Mouse (Mus musculus): ENCODE measurements at regions not wholly inside any gene's neighbourhood (a gene's known extent, or its start where the extent isn't known, plus 50 kb on each side); places are given as distances from the start of the nearest gene placed in this dataset.

DNA sequence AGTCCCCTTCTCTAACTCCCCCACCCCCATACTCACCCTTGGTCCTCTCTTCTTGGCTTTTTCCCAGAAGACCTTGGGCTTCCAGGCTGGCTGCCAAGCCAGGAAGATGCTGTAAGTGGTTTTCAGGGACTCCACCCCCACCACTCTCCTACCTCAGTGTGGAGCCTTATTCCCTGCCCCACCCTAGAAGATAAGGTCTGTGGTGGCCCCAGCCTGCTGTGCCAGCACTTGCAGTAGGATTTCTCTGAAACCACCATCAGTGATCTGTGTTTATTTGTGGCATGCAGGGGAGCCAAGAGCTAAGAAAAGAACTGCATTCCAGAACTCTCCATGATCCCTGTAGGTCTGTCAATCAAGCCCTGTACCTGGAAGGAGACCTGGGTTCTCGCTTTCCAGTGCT is 346.4 kb upstream of the Tnp1 start:
- H3K4me3 ChIP-seq (ENCODE audit: low read depth, low read length), result no peak overlapping the region
- WGBS, result 84% methylated on average over 1 of the region's 1 CpGs
- ATAC-seq (ENCODE audit: insufficient number of reproducible peaks, low FRiP score, low TSS enrichment, low read depth) (no peak), DNase-seq (ENCODE audit: low spot score) (no peak)
- peaks cover 18% of the 10 kb centered on the region for H3K4me1 ChIP-seq (ENCODE audit: control insufficient read depth, insufficient read depth, low read length)
- H3K4me2 ChIP-seq (ENCODE audit: low read depth, severe bottlenecking), result no peak overlapping the region
- H3K9me3 ChIP-seq (ENCODE audit: control insufficient read depth, low read length), result no peaks in the 10 kb centered on the region
- H3K27ac ChIP-seq (replicated peaks; ENCODE audit: low read depth, low read length), result no peak overlapping the region
- no peaks in the 10 kb centered on the region for H3K36me3 ChIP-seq (ENCODE audit: control insufficient read depth, insufficient read depth, low read length)
- no peaks in the 10 kb centered on the region for H3K27me3 ChIP-seq (ENCODE audit: control insufficient read depth, insufficient read depth, low read length)
- H3K9ac ChIP-seq (ENCODE audit: low read length), result no peak overlapping the region

DNA sequence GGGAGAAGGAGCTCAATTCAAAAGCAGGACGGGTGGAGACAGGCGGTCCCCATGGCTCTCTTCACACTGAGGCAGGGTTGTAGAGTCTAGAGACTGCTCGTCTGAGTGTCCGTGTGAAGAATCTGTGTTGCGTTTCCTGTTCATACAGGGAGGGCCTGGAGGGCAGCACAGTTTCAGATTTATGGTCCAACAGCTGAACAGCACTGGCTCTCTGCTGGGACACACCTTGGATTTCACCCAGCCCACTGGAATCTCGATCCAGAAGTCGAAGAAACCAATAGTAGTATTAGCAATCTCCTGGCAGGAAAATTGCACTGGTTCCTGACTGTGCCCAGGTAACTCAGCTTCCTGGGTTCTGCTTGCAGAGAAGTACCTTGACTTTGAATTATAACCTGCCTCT is 345.6 kb upstream of the Tnp1 start:
- H3K4me2 ChIP-seq (ENCODE audit: low read depth, severe bottlenecking), result no peak overlapping the region
- DNase-seq (ENCODE audit: low spot score) (no peak), ATAC-seq (ENCODE audit: insufficient number of reproducible peaks, low FRiP score, low TSS enrichment, low read depth) (no peak)
- no peaks in the 10 kb centered on the region for H3K36me3 ChIP-seq (ENCODE audit: control insufficient read depth, insufficient read depth, low read length)
- no peaks in the 10 kb centered on the region for H3K27me3 ChIP-seq (ENCODE audit: control insufficient read depth, insufficient read depth, low read length)
- no peak overlapping the region for H3K4me3 ChIP-seq (ENCODE audit: low read depth, low read length)
- 59% methylated on average over 7 of the region's 7 CpGs for WGBS
- H3K9ac ChIP-seq (ENCODE audit: low read length), result no peak overlapping the region
- peaks cover 18% of the 10 kb centered on the region for H3K4me1 ChIP-seq (ENCODE audit: control insufficient read depth, insufficient read depth, low read length)
- H3K9me3 ChIP-seq (ENCODE audit: control insufficient read depth, low read length), result no peaks in the 10 kb centered on the region
- no peak overlapping the region for H3K27ac ChIP-seq (replicated peaks; ENCODE audit: low read depth, low read length)

DNA sequence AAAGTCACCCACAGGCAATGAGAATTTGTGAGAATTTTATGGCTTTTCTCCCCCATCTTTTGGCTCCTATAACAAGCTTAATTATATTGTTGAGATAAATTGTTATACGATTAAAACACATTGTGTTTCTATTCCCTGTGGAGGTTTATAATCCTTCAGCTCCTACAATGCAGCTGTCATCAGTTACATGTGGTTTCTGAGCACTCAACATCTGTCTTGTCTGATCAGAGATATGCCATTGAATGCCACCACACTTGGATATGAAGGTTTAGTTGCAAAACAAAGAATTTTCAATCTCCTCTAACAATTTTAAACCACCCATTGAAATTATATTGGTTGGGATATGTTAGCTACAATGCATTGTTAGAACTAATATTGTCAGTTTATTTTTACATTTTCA is 338.7 kb upstream of the Tnp1 start:
- no peaks in the 10 kb centered on the region for H3K4me1 ChIP-seq (ENCODE audit: control insufficient read depth, insufficient read depth, low read length)
- H3K27me3 ChIP-seq (ENCODE audit: control insufficient read depth, insufficient read depth, low read length), result no peaks in the 10 kb centered on the region
- DNase-seq (ENCODE audit: low spot score) (no peak), ATAC-seq (ENCODE audit: insufficient number of reproducible peaks, low FRiP score, low TSS enrichment, low read depth) (no peak)
- H3K9ac ChIP-seq (ENCODE audit: low read length), result no peak overlapping the region
- no peak overlapping the region for H3K4me3 ChIP-seq (ENCODE audit: low read depth, low read length)
- no peaks in the 10 kb centered on the region for H3K9me3 ChIP-seq (ENCODE audit: control insufficient read depth, low read length)
- no peaks in the 10 kb centered on the region for H3K36me3 ChIP-seq (ENCODE audit: control insufficient read depth, insufficient read depth, low read length)
- H3K4me2 ChIP-seq (ENCODE audit: low read depth, severe bottlenecking), result no peak overlapping the region
- H3K27ac ChIP-seq (replicated peaks; ENCODE audit: low read depth, low read length), result no peak overlapping the region
- 89% methylated on average over 1 of the region's 1 CpGs for WGBS

DNA sequence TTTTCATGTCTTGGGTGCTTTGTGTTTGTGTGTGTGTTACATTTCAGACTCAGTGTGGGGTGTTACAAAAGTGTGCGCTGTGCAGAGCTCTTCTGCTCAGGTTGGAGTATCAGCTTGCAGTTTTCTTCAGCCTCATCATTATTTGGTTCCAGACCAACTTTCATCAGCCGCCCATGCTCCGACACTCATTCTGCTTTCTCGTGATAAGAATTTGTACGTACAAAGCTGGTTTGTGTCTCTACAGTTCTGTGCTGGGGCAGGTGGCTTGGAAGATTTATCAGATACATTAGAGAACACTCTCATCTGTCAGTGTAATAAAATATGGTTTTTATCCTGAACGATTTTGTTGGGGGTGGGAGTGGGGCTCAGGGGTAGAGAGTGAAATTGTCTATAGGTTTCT is 332.8 kb upstream of the Tnp1 start:
- H3K27ac ChIP-seq (replicated peaks; ENCODE audit: low read depth, low read length), result no peak overlapping the region
- DNase-seq (ENCODE audit: low spot score) (no peak), ATAC-seq (ENCODE audit: insufficient number of reproducible peaks, low FRiP score, low TSS enrichment, low read depth) (no peak)
- 72% methylated on average over 6 of the region's 6 CpGs for WGBS
- no peaks in the 10 kb centered on the region for H3K27me3 ChIP-seq (ENCODE audit: control insufficient read depth, insufficient read depth, low read length)
- no peaks in the 10 kb centered on the region for H3K4me1 ChIP-seq (ENCODE audit: control insufficient read depth, insufficient read depth, low read length)
- H3K9me3 ChIP-seq (ENCODE audit: control insufficient read depth, low read length), result no peaks in the 10 kb centered on the region
- no peak overlapping the region for H3K9ac ChIP-seq (ENCODE audit: low read length)
- no peak overlapping the region for H3K4me3 ChIP-seq (ENCODE audit: low read depth, low read length)
- H3K4me2 ChIP-seq (ENCODE audit: low read depth, severe bottlenecking), result no peak overlapping the region
- no peaks in the 10 kb centered on the region for H3K36me3 ChIP-seq (ENCODE audit: control insufficient read depth, insufficient read depth, low read length)

GRCm38 (mm10) chr1:73344587-73344986 is 328.9 kb upstream of the Tnp1 start:
- ATAC-seq (ENCODE audit: insufficient number of reproducible peaks, low FRiP score, low TSS enrichment, low read depth), result no peak
- Histone ChIP-seq H3K27me3 (ENCODE audit: control insufficient read depth, insufficient read depth, low read length) (no peaks in the 10 kb centered on the region), H3K9ac (ENCODE audit: low read length) (no peak overlapping the region), H3K9me3 (ENCODE audit: control insufficient read depth, low read length) (no peaks in the 10 kb centered on the region), H3K4me1 (ENCODE audit: control insufficient read depth, insufficient read depth, low read length) (no peaks in the 10 kb centered on the region), H3K4me3 (ENCODE audit: low read depth, low read length) (no peak overlapping the region), H3K36me3 (ENCODE audit: control insufficient read depth, insufficient read depth, low read length) (no peaks in the 10 kb centered on the region), H3K27ac (replicated peaks; ENCODE audit: low read depth, low read length) (no peak overlapping the region), H3K4me2 (ENCODE audit: low read depth, severe bottlenecking) (no peak overlapping the region)
- no peak for DNase-seq (ENCODE audit: low spot score)
- 71% methylated on average over 1 of the region's 1 CpGs for WGBS

DNA sequence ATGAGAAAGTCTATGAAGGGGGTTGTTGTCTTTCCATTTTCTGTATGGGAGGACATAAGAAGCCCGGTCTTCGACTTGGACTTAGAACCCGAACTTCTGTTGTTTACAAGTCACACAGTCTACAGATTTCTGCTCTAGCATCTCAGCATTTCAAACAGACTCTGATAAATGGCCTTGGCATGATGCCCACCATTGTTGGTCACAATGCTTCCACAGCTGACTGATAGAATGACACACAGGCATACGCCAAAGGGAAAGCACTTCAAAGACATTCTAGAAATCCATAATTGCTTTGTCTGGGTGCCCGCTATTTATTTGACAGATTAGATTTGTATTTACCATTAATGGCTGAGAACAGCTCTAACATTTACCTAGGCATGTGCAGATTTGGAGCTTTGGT is 326.2 kb upstream of the Tnp1 start:
- Histone ChIP-seq H3K9me3 (ENCODE audit: control insufficient read depth, low read length) (no peaks in the 10 kb centered on the region), H3K4me1 (ENCODE audit: control insufficient read depth, insufficient read depth, low read length) (no peaks in the 10 kb centered on the region), H3K9ac (ENCODE audit: low read length) (no peak overlapping the region), H3K27me3 (ENCODE audit: control insufficient read depth, insufficient read depth, low read length) (no peaks in the 10 kb centered on the region), H3K4me3 (ENCODE audit: low read depth, low read length) (no peak overlapping the region), H3K4me2 (ENCODE audit: low read depth, severe bottlenecking) (no peak overlapping the region), H3K27ac (replicated peaks; ENCODE audit: low read depth, low read length) (no peak overlapping the region), H3K36me3 (ENCODE audit: control insufficient read depth, insufficient read depth, low read length) (no peaks in the 10 kb centered on the region)
- WGBS, result 89% methylated on average over 5 of the region's 5 CpGs
- no peak for DNase-seq (ENCODE audit: low spot score)
- ATAC-seq (ENCODE audit: insufficient number of reproducible peaks, low FRiP score, low TSS enrichment, low read depth), result no peak

GRCm38 (mm10) chr1:73337401-73337800 is 321.7 kb upstream of the Tnp1 start:
- no peak overlapping the region for H3K4me2 ChIP-seq (ENCODE audit: low read depth, severe bottlenecking)
- H3K9me3 ChIP-seq (ENCODE audit: control insufficient read depth, low read length), result no peaks in the 10 kb centered on the region
- H3K27me3 ChIP-seq (ENCODE audit: control insufficient read depth, insufficient read depth, low read length), result no peaks in the 10 kb centered on the region
- H3K36me3 ChIP-seq (ENCODE audit: control insufficient read depth, insufficient read depth, low read length), result no peaks in the 10 kb centered on the region
- H3K9ac ChIP-seq (ENCODE audit: low read length), result no peak overlapping the region
- WGBS, result 65% methylated on average over 2 of the region's 2 CpGs
- no peak overlapping the region for H3K27ac ChIP-seq (replicated peaks; ENCODE audit: low read depth, low read length)
- no peak overlapping the region for H3K4me3 ChIP-seq (ENCODE audit: low read depth, low read length)
- ATAC-seq (ENCODE audit: insufficient number of reproducible peaks, low FRiP score, low TSS enrichment, low read depth) (no peak), DNase-seq (ENCODE audit: low spot score) (no peak)
- H3K4me1 ChIP-seq (ENCODE audit: control insufficient read depth, insufficient read depth, low read length), result no peaks in the 10 kb centered on the region

GRCm38 (mm10) chr1:73309556-73309955 is 293.8 kb upstream of the Tnp1 start:
- no peak for ATAC-seq (ENCODE audit: insufficient number of reproducible peaks, low FRiP score, low TSS enrichment, low read depth)
- Histone ChIP-seq H3K4me1 (ENCODE audit: control insufficient read depth, insufficient read depth, low read length) (no peaks in the 10 kb centered on the region), H3K36me3 (ENCODE audit: control insufficient read depth, insufficient read depth, low read length) (no peaks in the 10 kb centered on the region), H3K27me3 (ENCODE audit: control insufficient read depth, insufficient read depth, low read length) (no peaks in the 10 kb centered on the region), H3K9me3 (ENCODE audit: control insufficient read depth, low read length) (no peaks in the 10 kb centered on the region), H3K4me3 (ENCODE audit: low read depth, low read length) (no peak overlapping the region), H3K27ac (replicated peaks; ENCODE audit: low read depth, low read length) (no peak overlapping the region), H3K4me2 (ENCODE audit: low read depth, severe bottlenecking) (no peak overlapping the region), H3K9ac (ENCODE audit: low read length) (no peak overlapping the region)
- WGBS, result 87% methylated on average over 4 of the region's 4 CpGs
- no peak for DNase-seq (ENCODE audit: low spot score)

- no peak overlapping the region for H3K27ac ChIP-seq (replicated peaks; ENCODE audit: low read depth, low read length)
- no peaks in the 10 kb centered on the region for H3K27me3 ChIP-seq (ENCODE audit: control insufficient read depth, insufficient read depth, low read length)
- no peaks in the 10 kb centered on the region for H3K9me3 ChIP-seq (ENCODE audit: control insufficient read depth, low read length)
- H3K4me1 ChIP-seq (ENCODE audit: control insufficient read depth, insufficient read depth, low read length), result no peaks in the 10 kb centered on the region
- no peak overlapping the region for H3K4me3 ChIP-seq (ENCODE audit: low read depth, low read length)
- no peak overlapping the region for H3K4me2 ChIP-seq (ENCODE audit: low read depth, severe bottlenecking)
- ATAC-seq (ENCODE audit: insufficient number of reproducible peaks, low FRiP score, low TSS enrichment, low read depth) (no peak), DNase-seq (ENCODE audit: low spot score) (no peak)
- 86% methylated on average over 4 of the region's 4 CpGs for WGBS
- H3K36me3 ChIP-seq (ENCODE audit: control insufficient read depth, insufficient read depth, low read length), result no peaks in the 10 kb centered on the region
- no peak overlapping the region for H3K9ac ChIP-seq (ENCODE audit: low read length)
These were observed 292.7 kb upstream of the Tnp1 start for GRCm38 (mm10) chr1:73308420-73308819.

Data from limb, embryonic 11.5 days (tissue).